Mouse (Mus musculus) left cerebral cortex, adult 8-10 months (tissue): ENCODE data around the gene Psmg1. TPM values are rescaled to one million over a fixed set of nuclear protein-coding genes. Genes with fewer than 3 reads are reported as not detected.
A peak's percentile ranks its signal among the peaks of the same experiment; 100 is the strongest.
"Not testable (repeated sequence)": the region's sequence is repeated elsewhere in the genome, so short reads cannot be mapped to it uniquely, and the experiment has no call there.

Experiments
- DNase-seq, 2 experiments: peaks; one replicate each; pipeline ENCODE4 v3.0.0; 2022; ENCODE audit warnings: low spot score in 2 of 2
- total RNA-seq, 4 experiments: library from RNA; stranded (reverse); gene quantifications; 2 replicates each; pipeline ENCODE4 v1.2.4; 2022

Gene Psmg1
- 10 to 100 TPM; 15.2 to 19.0 (median 17.7) TPM for total RNA-seq

- DNase-seq, result peak; percentile 93 to 94
Measured at GRCm38 (mm10) chr16:95990462-95991121, at the start of gene Psmg1. Gene Psmg1 (minus strand): TSS chr16:95990960.

- peak in 1 of 2 experiments; percentile 16 for DNase-seq
Measured at GRCm38 (mm10) chr16:96039538-96039937, 48.8 kb upstream of the Psmg1 start.

- DNase-seq, result peak in 1 of 2 experiments; percentile 45
Measured at GRCm38 (mm10) chr16:96034473-96034872, 43.7 kb upstream of the Psmg1 start.

GRCm38 (mm10) chr16:96032368-96033043 is 41.7 kb upstream of the Psmg1 start:
- DNase-seq, result no peak

- DNase-seq, result no peak
Measured at GRCm38 (mm10) chr16:96030476-96031102, 39.8 kb upstream of the Psmg1 start.

- DNase-seq, result no peak
Measured at GRCm38 (mm10) chr16:96026256-96026655, 35.5 kb upstream of the Psmg1 start.

- no peak for DNase-seq
Measured at GRCm38 (mm10) chr16:96025244-96025643, 34.5 kb upstream of the Psmg1 start.

- DNase-seq, result no peak
Measured at GRCm38 (mm10) chr16:96021045-96021444, 30.3 kb upstream of the Psmg1 start.

GRCm38 (mm10) chr16:96009124-96009523 is 18.4 kb upstream of the Psmg1 start:
- DNase-seq, result not testable (repeated sequence)

GRCm38 (mm10) chr16:96004278-96004677 is 13.5 kb upstream of the Psmg1 start:
- DNase-seq, result not testable (repeated sequence)

GRCm38 (mm10) chr16:95999291-95999690 is 8.5 kb upstream of the Psmg1 start:
- no peak for DNase-seq

GRCm38 (mm10) chr16:95996156-95996555 is 5.4 kb upstream of the Psmg1 start:
- no peak for DNase-seq

- peak in 1 of 2 experiments; percentile 43 for DNase-seq
Measured at GRCm38 (mm10) chr16:95994576-95994975, 3.8 kb upstream of the Psmg1 start.

GRCm38 (mm10) chr16:95992596-95992995 is 1.8 kb upstream of the Psmg1 start:
- no peak for DNase-seq

- no peak for DNase-seq
Measured at GRCm38 (mm10) chr16:95991122-95991900, 551 bp upstream of the Psmg1 start.

- DNase-seq, result no peak
Measured at GRCm38 (mm10) chr16:95984911-95985310, 5.8 kb downstream of the Psmg1 start.

GRCm38 (mm10) chr16:95983601-95984000 is 7.2 kb downstream of the Psmg1 start:
- no peak for DNase-seq

GRCm38 (mm10) chr16:95970841-95971240 is 19.9 kb downstream of the Psmg1 start:
- DNase-seq, result no peak

- DNase-seq, result no peak
Measured at GRCm38 (mm10) chr16:95967455-95967854, 23.3 kb downstream of the Psmg1 start.

GRCm38 (mm10) chr16:95964427-95965023 is 26.2 kb downstream of the Psmg1 start:
- no peak for DNase-seq

GRCm38 (mm10) chr16:95961484-95961883 is 29.3 kb downstream of the Psmg1 start:
- not testable (repeated sequence) for DNase-seq
